Mouse (Mus musculus) kidney, postnatal 0 days (tissue): ENCODE measurements around the gene Hba-a2. TPM values are rescaled to one million over a fixed set of nuclear protein-coding genes. Genes with fewer than 3 reads are reported as not detected.

Experiments
- ATAC-seq: fragments of 200-750 bp; cut with Nextera tagmentation; replicated peaks from 2 replicates; pipeline ENCODE4 v1.8.0; 2017; ENCODE audit warnings: low read depth, moderate number of reproducible peaks, moderate TSS enrichment, moderate library complexity; ENCODE audit not compliant: low FRiP score
- DNase-seq: peaks from one replicate; pipeline ENCODE4 v3.0.0-alpha.2; 2016; ENCODE audit warnings: low spot score
- H3K27ac ChIP-seq: fragments of 300-500 bp; sonication (generic); 2 replicates; pipeline ENCODE4 v1.5.1; 2014; ENCODE audit warnings: mild to moderate bottlenecking
- H3K27me3 ChIP-seq: fragments of 300-500 bp; sonication (generic); 2 replicates; pipeline ENCODE4 v1.6.1; 2014; ENCODE audit warnings: low read length, mixed read lengths; ENCODE audit not compliant: insufficient read depth
- H3K36me3 ChIP-seq: fragments of 300-500 bp; sonication (generic); 2 replicates; pipeline ENCODE4 v1.6.1; 2014; ENCODE audit warnings: low read length, mixed read lengths; ENCODE audit not compliant: insufficient read depth
- H3K4me1 ChIP-seq: fragments of 300-500 bp; sonication (generic); replicated peaks from 2 replicates; pipeline ENCODE4 v1.6.1; 2014; ENCODE audit warnings: antibody characterized with exemption, low read length, mixed read lengths; ENCODE audit not compliant: insufficient read depth
- H3K4me2 ChIP-seq: fragments of 300-500 bp; sonication (generic); 2 replicates; pipeline ENCODE4 v1.6.1; 2014; ENCODE audit warnings: mild to moderate bottlenecking, low read length, moderate library complexity, mixed read lengths
- H3K4me3 ChIP-seq: fragments of 300-500 bp; sonication (generic); replicated peaks from 2 replicates; pipeline ENCODE4 v1.5.1; 2014; ENCODE audit warnings: low read depth, low read length
- H3K9ac ChIP-seq: fragments of 300-500 bp; sonication (generic); 2 replicates; pipeline ENCODE4 v1.6.1; 2014; ENCODE audit warnings: low read depth, low read length
- H3K9me3 ChIP-seq: fragments of 300-500 bp; sonication (generic); replicated peaks from 2 replicates; pipeline ENCODE4 v1.6.1; 2016; ENCODE audit warnings: low read length, inconsistent platforms, mixed read lengths
- CTCF ChIP-seq: IDR thresholded peaks from 2 replicates; pipeline ENCODE4 v1.5.1; 2016; ENCODE audit warnings: antibody characterized with exemption, low read depth, mild to moderate bottlenecking, moderate library complexity
- WGBS: fragments of 180-500 bp; shearing (Covaris S2); extraction: QIAGEN DNeasy Blood & Tissue Kit; methylation state at CpG from one replicate; pipeline ENCODE4 v1.1.7; 2014; 5-methylcytosine and 5-hydroxymethylcytosine counted together
- polyA plus RNA-seq: library from polyadenylated mRNA; unstranded; fragments of >200 nt; fragmentation: Nextera tagmentation; extraction: Ambion mirVana; gene quantifications from 2 replicates; pipeline ENCODE4 v1.2.1, GENCODE M21; 2015

The Hba-a2 gene
- polyA plus RNA-seq, 1 experiment from 2014 or later, result 2,400 TPM

DNA sequence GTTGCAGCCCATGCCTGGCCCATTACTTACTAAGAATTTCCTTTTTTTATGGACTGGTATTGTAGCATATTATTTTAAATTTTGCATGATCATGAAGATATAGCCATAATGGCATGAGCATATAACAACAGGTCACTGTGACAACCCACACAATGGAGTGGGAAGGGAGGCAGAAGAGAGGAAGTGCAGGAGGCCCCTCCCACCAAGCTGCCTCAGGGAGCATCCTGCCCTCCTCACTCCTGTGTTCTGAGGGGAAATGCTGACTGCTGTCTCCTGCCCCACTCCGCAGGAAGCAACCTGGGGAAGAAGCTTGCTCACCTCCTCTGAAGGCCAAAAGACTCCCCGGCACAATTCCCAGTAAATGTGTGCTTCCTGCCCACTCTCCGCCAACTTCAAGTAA, 13.6 kb downstream of the Hba-a2 start:
- Histone ChIP-seq H3K27ac (no peak overlapping the region), H3K4me3 (no peak overlapping the region), H3K36me3 (no peaks in the 10 kb centered on the region), H3K4me2 (no peak overlapping the region), H3K9me3 (no peaks in the 10 kb centered on the region), H3K9ac (no peak overlapping the region), H3K4me1 (peaks cover 6% of the 10 kb centered on the region; the same call in 1 of the 2 replicates), H3K27me3 (no peaks in the 10 kb centered on the region)
- TF ChIP-seq CTCF, result no peak
- no peak for ATAC-seq
- DNase-seq, result no peak
- 60% methylated on average over 3 of the region's 3 CpGs for WGBS

DNA sequence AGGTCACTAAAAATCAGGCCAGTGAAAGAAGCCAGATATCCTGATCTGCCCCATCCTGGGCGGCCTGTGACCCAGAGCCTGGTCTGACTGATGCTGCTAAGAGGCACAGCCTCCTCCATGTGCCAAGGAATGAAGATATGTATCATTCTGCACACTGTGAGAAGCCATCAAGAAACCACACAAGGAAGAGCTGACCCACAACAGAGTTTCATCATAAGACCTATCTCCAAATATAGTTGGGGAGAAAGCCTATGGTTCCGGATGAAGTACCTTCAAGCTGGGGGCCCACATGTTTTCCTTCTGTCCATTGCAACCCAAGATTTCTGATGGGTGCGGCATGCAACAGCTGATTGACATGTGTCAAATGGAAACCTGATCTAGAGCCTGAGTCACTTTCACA, 19.7 kb downstream of the Hba-a2 start:
- Histone ChIP-seq H3K9ac (no peak overlapping the region), H3K27me3 (no peaks in the 10 kb centered on the region), H3K4me1 (no peaks in the 10 kb centered on the region), H3K9me3 (no peaks in the 10 kb centered on the region), H3K36me3 (no peaks in the 10 kb centered on the region), H3K4me3 (no peak overlapping the region), H3K27ac (no peak overlapping the region), H3K4me2 (no peak overlapping the region)
- ATAC-seq, result no peak
- TF ChIP-seq CTCF, result no peak
- 87% methylated on average over 3 of the region's 3 CpGs for WGBS
- no peak for DNase-seq

DNA sequence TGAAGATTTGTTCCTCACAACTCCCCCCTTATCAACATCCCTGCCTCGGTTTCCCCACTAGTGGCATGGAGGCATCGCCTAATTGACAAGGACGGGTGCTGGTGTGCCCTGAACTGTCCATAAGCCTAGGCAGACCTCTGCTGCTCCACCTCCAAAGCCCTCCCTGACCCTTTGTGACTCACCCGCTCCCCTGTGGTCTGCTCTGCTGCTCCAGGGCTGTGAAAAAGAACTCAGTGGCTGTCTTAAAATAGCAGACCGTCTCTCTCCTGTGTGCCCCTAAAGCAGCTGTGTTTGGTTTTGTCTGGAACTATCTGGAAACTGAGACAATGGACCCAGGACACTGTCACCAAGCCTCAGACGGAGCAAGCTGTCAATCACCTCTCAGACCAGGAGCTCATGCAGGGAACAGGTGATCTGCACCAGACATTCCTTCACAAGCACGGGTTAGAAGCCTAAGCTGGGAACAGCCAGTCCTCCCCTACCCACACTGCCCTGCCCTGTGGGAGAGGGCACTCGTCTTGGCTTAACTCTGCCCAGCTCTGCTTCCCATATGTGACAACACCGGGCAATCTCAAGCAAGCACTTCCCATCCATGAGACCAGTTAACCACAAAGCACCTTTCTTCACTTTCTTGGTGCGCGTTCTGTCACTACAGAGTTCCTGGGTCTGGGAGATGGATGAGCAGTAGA, 24.4 kb downstream of the Hba-a2 start:
- no peak overlapping the region for H3K27ac ChIP-seq
- WGBS, result 70% methylated on average over 11 of the region's 11 CpGs
- no peaks in the 10 kb centered on the region for H3K9me3 ChIP-seq
- no peak overlapping the region for H3K9ac ChIP-seq
- H3K4me3 ChIP-seq, result no peak overlapping the region
- H3K27me3 ChIP-seq, result no peaks in the 10 kb centered on the region
- ATAC-seq (0 out of 2 replicates have a peak, but pooled peaks have one; percentile 33), DNase-seq (no peak)
- H3K4me1 ChIP-seq, result no peaks in the 10 kb centered on the region
- no peaks in the 10 kb centered on the region for H3K36me3 ChIP-seq
- TF ChIP-seq CTCF, result no peak
- no peak overlapping the region for H3K4me2 ChIP-seq

DNA sequence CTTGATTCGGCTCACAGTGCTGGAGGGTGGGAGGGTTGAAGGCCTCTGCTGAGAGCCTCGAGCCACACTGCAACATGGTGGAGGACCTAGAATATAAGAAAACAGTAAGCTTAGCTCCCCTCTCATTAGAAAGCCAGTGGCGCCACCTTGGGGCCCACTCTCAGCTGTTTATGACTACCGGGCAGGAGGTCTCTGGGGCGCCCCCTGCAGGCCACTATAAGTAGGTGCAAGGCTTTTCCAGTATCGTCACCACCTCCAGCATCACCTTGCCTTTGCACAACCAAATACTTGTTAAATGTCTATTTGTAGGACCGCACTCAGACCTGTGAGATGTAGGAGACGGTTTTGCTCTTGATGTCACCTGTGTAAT, 24.9 kb downstream of the Hba-a2 start:
- no peaks in the 10 kb centered on the region for H3K36me3 ChIP-seq
- H3K9ac ChIP-seq, result no peak overlapping the region
- H3K9me3 ChIP-seq, result no peaks in the 10 kb centered on the region
- peak; percentile 90 for DNase-seq
- H3K4me1 ChIP-seq, result no peaks in the 10 kb centered on the region
- TF ChIP-seq CTCF, result peak; percentile 99
- H3K4me2 ChIP-seq, result no peak overlapping the region
- WGBS, result 36% methylated on average over 8 of the region's 8 CpGs
- no peak overlapping the region for H3K27ac ChIP-seq
- no peaks in the 10 kb centered on the region for H3K27me3 ChIP-seq
- ATAC-seq, result peak; percentile 52; the same call in 1 of the 2 replicates
- H3K4me3 ChIP-seq, result no peak overlapping the region

DNA sequence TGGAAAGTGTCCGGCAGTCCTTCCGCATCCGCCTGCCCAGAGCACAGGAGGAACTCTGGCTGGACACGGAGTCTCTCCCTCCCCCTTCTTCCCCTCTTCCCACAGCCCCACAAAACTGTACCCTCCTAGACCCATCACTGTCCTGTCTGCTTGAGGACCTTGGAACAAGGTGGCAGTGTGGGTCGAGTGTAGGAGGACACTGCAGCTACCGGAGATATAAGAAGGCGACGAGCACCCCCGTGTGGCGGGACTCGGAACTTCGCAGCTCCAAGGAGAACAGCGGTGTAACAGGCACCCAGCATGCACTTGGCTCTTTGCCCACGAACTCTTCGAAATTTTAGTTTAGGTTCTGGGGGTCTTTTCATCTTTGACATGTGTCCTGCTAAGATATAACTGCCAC, 28.3 kb downstream of the Hba-a2 start:
- ATAC-seq (peak; percentile 83), DNase-seq (peak; percentile 92)
- 8% methylated on average over 15 of the region's 15 CpGs for WGBS
- peak overlapping the region; percentile 16; the same call in 1 of the 2 replicates for H3K4me3 ChIP-seq
- TF ChIP-seq CTCF, result peak; percentile 92
- H3K27ac ChIP-seq, result no peak overlapping the region
- peak overlapping the region; percentile 56 for H3K4me2 ChIP-seq
- H3K4me1 ChIP-seq, result no peaks in the 10 kb centered on the region
- no peaks in the 10 kb centered on the region for H3K27me3 ChIP-seq
- 0 out of 2 replicates have a peak overlapping the region, but pooled peaks have one; percentile 27 for H3K9ac ChIP-seq
- no peaks in the 10 kb centered on the region for H3K9me3 ChIP-seq
- H3K36me3 ChIP-seq, result no peaks in the 10 kb centered on the region

DNA sequence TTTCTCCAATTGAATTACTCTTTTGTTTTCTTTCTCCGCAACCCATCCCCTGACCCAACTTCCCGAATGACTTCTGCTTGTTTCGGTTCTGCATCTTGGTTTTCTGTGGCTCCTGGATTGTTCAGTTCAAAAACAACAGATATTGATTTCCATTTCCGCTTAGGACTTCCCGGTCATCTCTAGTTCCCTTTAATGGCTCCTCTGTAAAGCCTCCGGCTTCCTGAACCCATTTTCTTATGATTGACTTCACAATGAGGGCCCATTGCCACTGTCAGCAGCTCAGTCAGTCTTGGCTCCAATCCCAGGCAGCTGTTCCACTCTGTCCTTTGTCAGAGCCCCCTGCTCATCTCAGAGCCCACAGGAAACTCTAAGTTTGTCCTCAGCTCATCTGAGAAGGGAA, 34.8 kb downstream of the Hba-a2 start:
- Histone ChIP-seq H3K9ac (no peak overlapping the region), H3K9me3 (no peaks in the 10 kb centered on the region), H3K27me3 (no peaks in the 10 kb centered on the region), H3K4me1 (peaks cover 3% of the 10 kb centered on the region; the same call in 1 of the 2 replicates), H3K4me2 (no peak overlapping the region), H3K4me3 (no peak overlapping the region), H3K36me3 (no peaks in the 10 kb centered on the region), H3K27ac (peak overlapping the region; percentile 9; the same call in 1 of the 2 replicates)
- 21% methylated on average over 6 of the region's 6 CpGs for WGBS
- TF ChIP-seq CTCF, result no peak
- ATAC-seq, result no peak
- peak; percentile 64 for DNase-seq
